Mouse (Mus musculus): ENCODE measurements at regions not wholly inside any gene's neighbourhood (a gene's known extent, or its start where the extent isn't known, plus 50 kb on each side); places are given as distances from the start of the nearest gene placed in this dataset.

GRCm38 (mm10) chr19:26472659-26473058, 132.2 kb upstream of the Smarca2 start:
- no peaks in the 10 kb centered on the region for H3K36me3 ChIP-seq (ENCODE audit: control insufficient read depth in 1 of 2, insufficient read depth in 2 of 2, low read length in 2 of 2)
- no peak for DNase-seq (ENCODE audit: low read depth, low spot score)
- H3K4me3 ChIP-seq (ENCODE audit: control insufficient read depth in 1 of 2, insufficient read depth in 1 of 2, low read depth in 2 of 2, low read length in 2 of 2): no peak overlapping the region
- H3K27ac ChIP-seq (ENCODE audit: control insufficient read depth, low read depth, low read length): no peak overlapping the region
- TF ChIP-seq MXI1 (IDR thresholded peaks at IDR 0.05; ENCODE audit: low read depth, low read length): no peak
- TF ChIP-seq CHD1 (IDR thresholded peaks at IDR 0.05; ENCODE audit: low read depth, low read length): no peak
- TF ChIP-seq POLR2AphosphoS2 (IDR thresholded peaks at IDR 0.05; ENCODE audit: low read length): no peak
- no peak for TF ChIP-seq MEF2A (IDR thresholded peaks at IDR 0.05; ENCODE audit: extremely low read depth, insufficient replicate concordance, low read depth, low read length, poor library complexity, severe bottlenecking)
- no peak for TF ChIP-seq ZMIZ1 (IDR thresholded peaks at IDR 0.05; ENCODE audit: low read depth, low read length)
- no peak for TF ChIP-seq ZC3H11A (IDR thresholded peaks at IDR 0.05; ENCODE audit: low read depth, low read length)
- no peak for TF ChIP-seq MAFK (IDR thresholded peaks at IDR 0.05; ENCODE audit: borderline replicate concordance, low read depth, low read length)
- no peak for TF ChIP-seq SIN3A (IDR thresholded peaks at IDR 0.05; ENCODE audit: low read length)
- no peaks in the 10 kb centered on the region for H3K9me3 ChIP-seq (replicated peaks; ENCODE audit: insufficient read depth, low read length)
- no peaks in the 10 kb centered on the region for H3K27me3 ChIP-seq (ENCODE audit: control insufficient read depth in 1 of 2, insufficient read depth in 2 of 2, low read length in 2 of 2)
- H3K9ac ChIP-seq (ENCODE audit: control insufficient read depth, low read depth, low read length, poor library complexity, severe bottlenecking): no peak overlapping the region
- no peaks in the 10 kb centered on the region for H3K79me2 ChIP-seq (ENCODE audit: control insufficient read depth, insufficient read depth, low read length, poor library complexity)
- H3K4me1 ChIP-seq (ENCODE audit: control insufficient read depth in 1 of 2, insufficient read depth in 2 of 2, low read length in 2 of 2): no peaks in the 10 kb centered on the region

GRCm38 (mm10) chr19:26473211-26473610, 131.6 kb upstream of the Smarca2 start:
- Histone ChIP-seq H3K27me3 (ENCODE audit: control insufficient read depth in 1 of 2, insufficient read depth in 2 of 2, low read length in 2 of 2) (no peaks in the 10 kb centered on the region), H3K9ac (ENCODE audit: control insufficient read depth, low read depth, low read length, poor library complexity, severe bottlenecking) (no peak overlapping the region), H3K4me3 (ENCODE audit: control insufficient read depth in 1 of 2, insufficient read depth in 1 of 2, low read depth in 2 of 2, low read length in 2 of 2) (no peak overlapping the region), H3K4me1 (ENCODE audit: control insufficient read depth in 1 of 2, insufficient read depth in 2 of 2, low read length in 2 of 2) (no peaks in the 10 kb centered on the region), H3K36me3 (ENCODE audit: control insufficient read depth in 1 of 2, insufficient read depth in 2 of 2, low read length in 2 of 2) (no peaks in the 10 kb centered on the region), H3K27ac (ENCODE audit: control insufficient read depth, low read depth, low read length) (no peak overlapping the region), H3K79me2 (ENCODE audit: control insufficient read depth, insufficient read depth, low read length, poor library complexity) (no peaks in the 10 kb centered on the region), H3K9me3 (replicated peaks; ENCODE audit: insufficient read depth, low read length) (no peaks in the 10 kb centered on the region)
- TF ChIP-seq GATA1 (IDR thresholded peaks at IDR 0.05; ENCODE audit: low read depth, low read length) (no peak), USF2 (IDR thresholded peaks at IDR 0.05; ENCODE audit: borderline replicate concordance in 1 of 2, insufficient read depth in 1 of 2, low read depth in 1 of 2, low read length in 2 of 2) (no peak), MYC (IDR thresholded peaks at IDR 0.05; ENCODE audit: low read depth, low read length) (no peak), CHD1 (IDR thresholded peaks at IDR 0.05; ENCODE audit: low read depth, low read length) (no peak), POLR2AphosphoS5 (IDR thresholded peaks at IDR 0.05; ENCODE audit: borderline replicate concordance, low read depth, low read length) (no peak), MAFK (IDR thresholded peaks at IDR 0.05; ENCODE audit: borderline replicate concordance, low read depth, low read length) (no peak), RAD21 (IDR thresholded peaks at IDR 0.05; ENCODE audit: low read depth, low read length) (no peak), SIN3A (IDR thresholded peaks at IDR 0.05; ENCODE audit: low read length) (no peak), EP300 (IDR thresholded peaks at IDR 0.05; ENCODE audit: low read depth in 1 of 2, low read length in 2 of 2) (no peak), GABPA (IDR thresholded peaks at IDR 0.05; ENCODE audit: low read depth, low read length) (no peak), ELF1 (IDR thresholded peaks at IDR 0.05; ENCODE audit: low read depth, low read length) (no peak), NRF1 (IDR thresholded peaks at IDR 0.05; ENCODE audit: insufficient read depth, low read depth, low read length, poor library complexity, severe bottlenecking) (no peak), POLR2AphosphoS2 (IDR thresholded peaks at IDR 0.05; ENCODE audit: low read length) (no peak), MEF2A (IDR thresholded peaks at IDR 0.05; ENCODE audit: extremely low read depth, insufficient replicate concordance, low read depth, low read length, poor library complexity, severe bottlenecking) (no peak), SMC3 (IDR thresholded peaks at IDR 0.05; ENCODE audit: low read depth, low read length) (no peak), TBP (IDR thresholded peaks at IDR 0.05; ENCODE audit: low read depth, low read length) (no peak), POLR2A (IDR thresholded peaks at IDR 0.05; ENCODE audit: control insufficient read depth in 1 of 2, insufficient read depth in 1 of 2, low read depth in 1 of 2, low read length in 2 of 2, poor library complexity in 1 of 2) (no peak)
- DNase-seq (ENCODE audit: low read depth, low spot score): no peak
